Mouse (Mus musculus) midbrain, embryonic 10.5 days (tissue): ENCODE results near the gene Gm14744. TPM values are rescaled to one million over a fixed set of nuclear protein-coding genes. Genes with fewer than 3 reads are reported as not detected.
"Not testable (repeated sequence)": the region's sequence is repeated elsewhere in the genome, so short reads cannot be mapped to it uniquely, and the experiment has no call there.

Experiments used
- DNase-seq: peaks from one replicate; pipeline ENCODE4 v3.0.0-alpha.2; 2017; ENCODE audit warnings: low spot score
- H3K27ac ChIP-seq: fragments of 300-500 bp; sonication (generic); replicated peaks from 2 replicates; pipeline ENCODE4 v1.5.1; 2016; ENCODE audit warnings: mild to moderate bottlenecking
- H3K27me3 ChIP-seq: fragments of 300-500 bp; sonication (generic); 2 replicates; pipeline ENCODE4 v1.6.1; 2016; ENCODE audit warnings: low read depth, mild to moderate bottlenecking; ENCODE audit not compliant: poor library complexity, severe bottlenecking
- H3K36me3 ChIP-seq: fragments of 300-500 bp; sonication (generic); 2 replicates; pipeline ENCODE4 v1.6.1; 2016; ENCODE audit warnings: mild to moderate bottlenecking, moderate library complexity
- H3K4me1 ChIP-seq: fragments of 300-500 bp; sonication (generic); 2 replicates; pipeline ENCODE4 v1.6.1; 2016
- H3K4me3 ChIP-seq: fragments of 300-500 bp; sonication (generic); 2 replicates; pipeline ENCODE4 v1.5.1; 2016; ENCODE audit warnings: mild to moderate bottlenecking, moderate library complexity
- H3K9me3 ChIP-seq: fragments of 300-500 bp; sonication (generic); replicated peaks from 2 replicates; pipeline ENCODE4 v1.6.1; 2016; ENCODE audit warnings: mild to moderate bottlenecking
- WGBS: fragments of 180-500 bp; shearing (Covaris S2); methylation state at CpG from one replicate; pipeline ENCODE4 v1.1.7; 2016; 5-methylcytosine and 5-hydroxymethylcytosine counted together
- polyA plus RNA-seq: library from polyadenylated mRNA; unstranded; fragments of >200 nt; fragmentation: Nextera tagmentation; extraction: Ambion mirVana; gene quantifications from 2 replicates; pipeline ENCODE4 v1.2.1, GENCODE M21; 2016

Gm14744 gene
- polyA plus RNA-seq = not detected in 2 replicates

DNA sequence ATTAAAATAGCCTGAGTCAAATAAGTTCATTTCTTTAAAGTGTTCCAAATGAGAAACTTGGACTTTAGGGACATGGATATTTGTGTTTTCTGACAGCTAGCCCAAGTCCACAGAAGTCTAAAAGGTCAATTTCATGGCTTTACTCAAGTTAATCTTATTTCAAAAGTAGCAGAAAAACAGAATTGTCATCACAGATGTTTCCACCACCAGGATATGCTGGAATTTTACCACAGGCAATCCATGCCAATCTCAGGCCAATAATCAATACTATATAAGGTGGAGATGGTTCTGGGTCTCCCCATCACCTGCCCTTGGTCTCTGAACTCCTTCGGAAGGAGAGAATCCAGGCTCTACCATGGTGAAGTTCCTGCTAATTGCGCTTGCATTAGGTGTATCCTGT lies at the start of gene Gm14744:
Gene Gm14744 (plus strand): TSS at position 301 of the 400 bp plus-strand sequence.
- not testable (repeated sequence) for H3K9me3 ChIP-seq, H3K27ac ChIP-seq, H3K4me1 ChIP-seq, H3K36me3 ChIP-seq, H3K27me3 ChIP-seq, H3K4me3 ChIP-seq, DNase-seq
- WGBS = 88% methylated on average over 2 of the region's 2 CpGs

DNA sequence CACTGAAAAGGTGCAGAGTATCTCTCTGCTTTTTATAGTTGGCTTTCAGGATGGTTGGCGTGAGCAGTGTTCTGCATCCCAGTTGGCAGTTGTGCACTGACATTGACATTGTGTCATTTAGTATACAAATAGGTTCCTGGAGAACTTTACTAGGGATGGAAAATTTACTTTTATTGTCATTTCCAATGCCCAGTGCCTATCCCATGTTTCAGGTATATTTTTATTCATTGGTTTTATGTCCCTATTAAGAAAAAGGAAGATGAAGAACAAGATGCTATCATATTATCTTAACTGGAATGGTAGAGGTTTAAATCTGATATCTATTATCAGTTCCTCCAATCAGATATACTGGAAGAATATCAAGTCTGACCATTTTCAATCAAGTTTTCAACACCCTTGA lies 11.0 kb upstream of the Gm14744 start, which contains the start of gene Pbsn:
Gene Pbsn (minus strand): TSS at position 101 of the 400 bp plus-strand sequence.
- no peaks in the 10 kb centered on the region for H3K9me3 ChIP-seq
- H3K4me1 ChIP-seq = no peaks in the 10 kb centered on the region
- H3K4me3 ChIP-seq = no peak within 1 kb of the TSS
- DNase-seq = no peak
- no peaks in the 10 kb centered on the region for H3K27me3 ChIP-seq
- H3K27ac ChIP-seq = no peak within 1 kb of the TSS
- WGBS = 90% methylated on average over 1 of the region's 1 CpGs
- H3K36me3 ChIP-seq = no peaks in the 10 kb centered on the region

DNA sequence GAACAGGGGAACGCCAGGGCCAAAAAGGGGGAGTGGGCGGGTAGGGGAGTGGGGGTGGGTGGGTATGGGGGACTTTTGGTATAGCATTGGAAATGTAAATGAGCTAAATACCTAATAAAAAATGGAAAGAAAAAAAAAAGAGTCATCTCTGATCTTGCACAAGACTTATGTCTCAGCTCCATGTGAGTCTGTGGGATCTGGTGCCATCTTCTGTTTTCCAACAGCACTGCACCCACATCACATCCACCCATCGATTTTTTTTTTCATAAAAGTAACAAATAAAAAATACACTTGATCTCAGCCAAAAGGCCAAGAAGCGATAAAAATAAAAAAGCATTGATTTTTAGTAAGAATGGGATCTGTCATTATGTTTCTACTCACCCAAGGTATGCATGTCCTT lies 15.5 kb downstream of the Gm14744 start:
- not testable (repeated sequence) for DNase-seq, H3K4me3 ChIP-seq, H3K36me3 ChIP-seq, H3K27ac ChIP-seq, H3K9me3 ChIP-seq, H3K27me3 ChIP-seq, H3K4me1 ChIP-seq
- WGBS = 56% methylated on average over 2 of the region's 4 CpGs

Other genes with a start within 250 kb of the Gm14744 start
- gene Prkx, start 68.5 kb upstream of the Gm14744 start, polyA plus RNA-seq = 12.6 and 15.2 TPM in 2 replicates
- gene Pbsn, start 11.1 kb upstream of the Gm14744 start, polyA plus RNA-seq = not detected in 2 replicates
- not detected in 2 replicates for gene 5430402E10Rik, start 60.3 kb downstream of the Gm14744 start, polyA plus RNA-seq
- not detected in 2 replicates for gene Obp1a, start 226.6 kb downstream of the Gm14744 start, polyA plus RNA-seq